Mouse (Mus musculus) kidney, postnatal 14 days (tissue): ENCODE results near the gene Hs6st1.
A peak's percentile ranks its signal among the peaks of the same experiment; 100 is the strongest.
"Not testable (repeated sequence)": the region's sequence is repeated elsewhere in the genome, so short reads cannot be mapped to it uniquely, and the experiment has no call there.

Experiments
- DNase-seq: peaks from one replicate; pipeline ENCODE4 v3.0.0; 2022; ENCODE audit warnings: mixed read lengths

Gene Hs6st1

GRCm38 (mm10) chr1:36068076-36068475, at the start of gene Hs6st1:
Hs6st1 (plus strand) TSS chr1:36068400.
- DNase-seq = peak; percentile 98

- DNase-seq = peak; percentile 73
These were observed 49.6 kb upstream of the Hs6st1 start for GRCm38 (mm10) chr1:36018617-36019016.

- no peak for DNase-seq
These were observed 49.0 kb upstream of the Hs6st1 start for GRCm38 (mm10) chr1:36019161-36019560.

- no peak for DNase-seq
These were observed 47.9 kb upstream of the Hs6st1 start for GRCm38 (mm10) chr1:36020315-36020714.

GRCm38 (mm10) chr1:36030421-36030821, 37.8 kb upstream of the Hs6st1 start:
- peak; percentile 77 for DNase-seq

- no peak for DNase-seq
These were observed 29.4 kb upstream of the Hs6st1 start for GRCm38 (mm10) chr1:36038769-36039168.

- DNase-seq = no peak
These were observed 26.1 kb upstream of the Hs6st1 start for GRCm38 (mm10) chr1:36042072-36042471.

GRCm38 (mm10) chr1:36043793-36044192, 24.4 kb upstream of the Hs6st1 start:
- not testable (repeated sequence) for DNase-seq

- DNase-seq = no peak
These were observed 23.9 kb upstream of the Hs6st1 start for GRCm38 (mm10) chr1:36044288-36044687.

GRCm38 (mm10) chr1:36052672-36053071, 15.5 kb upstream of the Hs6st1 start:
- no peak for DNase-seq

- DNase-seq = no peak
These were observed 14.6 kb upstream of the Hs6st1 start for GRCm38 (mm10) chr1:36053566-36053965.

- DNase-seq = no peak
These were observed 13.8 kb upstream of the Hs6st1 start for GRCm38 (mm10) chr1:36054182-36054966.

- no peak for DNase-seq
These were observed 13.2 kb upstream of the Hs6st1 start for GRCm38 (mm10) chr1:36054967-36055357.

- DNase-seq = no peak
These were observed 8.8 kb upstream of the Hs6st1 start for GRCm38 (mm10) chr1:36059351-36059750.

GRCm38 (mm10) chr1:36059959-36060953, 7.9 kb upstream of the Hs6st1 start:
- no peak for DNase-seq

GRCm38 (mm10) chr1:36061211-36061915, 6.8 kb upstream of the Hs6st1 start:
- DNase-seq = no peak

- no peak for DNase-seq
These were observed 6.0 kb upstream of the Hs6st1 start for GRCm38 (mm10) chr1:36062088-36062805.

GRCm38 (mm10) chr1:36062826-36063640, 5.2 kb upstream of the Hs6st1 start:
- no peak for DNase-seq

GRCm38 (mm10) chr1:36063641-36063955, 4.6 kb upstream of the Hs6st1 start:
- DNase-seq = no peak

- DNase-seq = no peak
These were observed 4.0 kb upstream of the Hs6st1 start for GRCm38 (mm10) chr1:36064223-36064622.
